Mouse (Mus musculus): ENCODE results near the gene Tlr7. TPM values are rescaled to one million over a fixed set of nuclear protein-coding genes. Genes with fewer than 3 reads are reported as not detected.

Gene Tlr7
- polyA plus RNA-seq, 1 experiment from 2014 or later = 0.57 TPM

GRCm38 (mm10) chrX:167340190-167340589 is 9.8 kb upstream of the Tlr7 start:
- H3K4me1 ChIP-seq (ENCODE audit: control insufficient read depth, insufficient read depth, low read length) = no peaks in the 10 kb centered on the region
- WGBS = 87% methylated on average over 2 of the region's 2 CpGs
- no peak overlapping the region for H3K27ac ChIP-seq (ENCODE audit: low read length)
- no peak overlapping the region for H3K4me2 ChIP-seq (ENCODE audit: low read depth, low read length)
- no peak overlapping the region for H3K4me3 ChIP-seq (ENCODE audit: low read length)
- no peaks in the 10 kb centered on the region for H3K27me3 ChIP-seq (replicated peaks; ENCODE audit: control insufficient read depth, insufficient read depth, low read length)
- H3K9ac ChIP-seq (ENCODE audit: low read depth, low read length) = no peak overlapping the region
- no peaks in the 10 kb centered on the region for H3K9me3 ChIP-seq (ENCODE audit: control insufficient read depth, low read length)
- no peak for ATAC-seq
- H3K36me3 ChIP-seq (ENCODE audit: control insufficient read depth, insufficient read depth, low read length) = no peaks in the 10 kb centered on the region

- WGBS = 100% methylated on average over 1 of the region's 1 CpGs
- Histone ChIP-seq H3K9me3 (ENCODE audit: control insufficient read depth, low read length) (no peaks in the 10 kb centered on the region), H3K27me3 (replicated peaks; ENCODE audit: control insufficient read depth, insufficient read depth, low read length) (no peaks in the 10 kb centered on the region), H3K27ac (ENCODE audit: low read length) (no peak overlapping the region), H3K4me3 (ENCODE audit: low read length) (no peak overlapping the region), H3K4me1 (ENCODE audit: control insufficient read depth, insufficient read depth, low read length) (no peaks in the 10 kb centered on the region), H3K4me2 (ENCODE audit: low read depth, low read length) (no peak overlapping the region), H3K36me3 (ENCODE audit: control insufficient read depth, insufficient read depth, low read length) (no peaks in the 10 kb centered on the region), H3K9ac (ENCODE audit: low read depth, low read length) (no peak overlapping the region)
- no peak for ATAC-seq
These were observed 7.6 kb upstream of the Tlr7 start for GRCm38 (mm10) chrX:167337990-167338389.

DNA sequence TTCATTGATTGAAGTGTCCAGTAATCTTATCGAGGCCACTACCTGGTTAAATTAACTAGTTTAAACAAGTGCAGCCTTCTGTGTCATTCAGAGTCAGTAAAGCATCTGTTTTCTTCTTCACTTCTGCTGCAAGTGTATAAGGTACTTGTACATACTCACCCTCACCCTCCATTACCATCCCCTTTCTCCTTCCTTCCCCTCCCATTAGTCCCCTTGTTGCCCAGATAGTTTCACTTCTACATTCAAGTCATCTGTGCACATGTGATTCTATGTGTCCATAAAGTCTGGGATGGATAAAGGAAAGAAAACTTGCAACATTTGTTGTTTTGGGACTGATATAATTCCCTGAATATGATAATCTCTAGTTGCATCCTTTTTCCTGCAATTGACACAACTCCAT is 4.2 kb upstream of the Tlr7 start:
- Histone ChIP-seq H3K27ac (ENCODE audit: low read length) (no peak overlapping the region), H3K4me2 (ENCODE audit: low read depth, low read length) (no peak overlapping the region), H3K4me1 (ENCODE audit: control insufficient read depth, insufficient read depth, low read length) (no peaks in the 10 kb centered on the region), H3K36me3 (ENCODE audit: control insufficient read depth, insufficient read depth, low read length) (no peaks in the 10 kb centered on the region), H3K4me3 (ENCODE audit: low read length) (no peak overlapping the region), H3K9me3 (ENCODE audit: control insufficient read depth, low read length) (no peaks in the 10 kb centered on the region), H3K9ac (ENCODE audit: low read depth, low read length) (no peak overlapping the region), H3K27me3 (replicated peaks; ENCODE audit: control insufficient read depth, insufficient read depth, low read length) (0 out of 2 replicates have a peak, but pooled peaks cover 2% of the 10 kb centered on the region)
- 90% methylated on average over 1 of the region's 1 CpGs for WGBS
- ATAC-seq = no peak

GRCm38 (mm10) chrX:167332607-167333006 is 2.2 kb upstream of the Tlr7 start:
- Histone ChIP-seq H3K36me3 (ENCODE audit: control insufficient read depth, insufficient read depth, low read length) (no peaks in the 10 kb centered on the region), H3K27ac (ENCODE audit: low read length) (no peak overlapping the region), H3K27me3 (replicated peaks; ENCODE audit: control insufficient read depth, insufficient read depth, low read length) (0 out of 2 replicates have a peak, but pooled peaks cover 2% of the 10 kb centered on the region), H3K4me1 (ENCODE audit: control insufficient read depth, insufficient read depth, low read length) (no peaks in the 10 kb centered on the region), H3K9ac (ENCODE audit: low read depth, low read length) (no peak overlapping the region), H3K4me3 (ENCODE audit: low read length) (no peak overlapping the region), H3K4me2 (ENCODE audit: low read depth, low read length) (no peak overlapping the region), H3K9me3 (ENCODE audit: control insufficient read depth, low read length) (no peaks in the 10 kb centered on the region)
- WGBS = 78% methylated on average over 1 of the region's 1 CpGs
- ATAC-seq = no peak

DNA sequence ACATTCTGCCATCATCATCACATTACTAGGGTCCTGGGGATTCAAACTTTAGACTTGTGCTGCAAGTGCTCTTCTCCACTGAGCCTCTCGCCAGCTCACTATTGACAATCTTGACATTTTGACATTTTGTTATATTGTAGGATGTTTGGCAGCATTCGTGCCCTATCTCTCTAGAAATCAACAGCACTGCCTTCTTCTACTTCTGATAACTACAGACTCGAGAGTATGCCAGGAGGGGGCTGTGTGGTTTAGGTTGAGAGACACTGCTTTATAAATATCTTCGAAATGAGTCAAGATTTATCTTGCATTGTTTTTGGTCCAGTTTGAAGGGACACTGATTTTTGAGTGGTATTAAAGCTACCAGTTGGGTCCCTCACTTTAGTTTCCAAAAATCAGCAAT is 635 bp upstream of the Tlr7 start:
- Histone ChIP-seq H3K27me3 (replicated peaks; ENCODE audit: control insufficient read depth, insufficient read depth, low read length) (0 out of 2 replicates have a peak, but pooled peaks cover 2% of the 10 kb centered on the region), H3K4me3 (ENCODE audit: low read length) (no peak overlapping the region), H3K9ac (ENCODE audit: low read depth, low read length) (no peak overlapping the region), H3K36me3 (ENCODE audit: control insufficient read depth, insufficient read depth, low read length) (no peaks in the 10 kb centered on the region), H3K4me2 (ENCODE audit: low read depth, low read length) (no peak overlapping the region), H3K4me1 (ENCODE audit: control insufficient read depth, insufficient read depth, low read length) (no peaks in the 10 kb centered on the region), H3K27ac (ENCODE audit: low read length) (no peak overlapping the region), H3K9me3 (ENCODE audit: control insufficient read depth, low read length) (no peaks in the 10 kb centered on the region)
- no peak for ATAC-seq
- 70% methylated on average over 4 of the region's 4 CpGs for WGBS

DNA sequence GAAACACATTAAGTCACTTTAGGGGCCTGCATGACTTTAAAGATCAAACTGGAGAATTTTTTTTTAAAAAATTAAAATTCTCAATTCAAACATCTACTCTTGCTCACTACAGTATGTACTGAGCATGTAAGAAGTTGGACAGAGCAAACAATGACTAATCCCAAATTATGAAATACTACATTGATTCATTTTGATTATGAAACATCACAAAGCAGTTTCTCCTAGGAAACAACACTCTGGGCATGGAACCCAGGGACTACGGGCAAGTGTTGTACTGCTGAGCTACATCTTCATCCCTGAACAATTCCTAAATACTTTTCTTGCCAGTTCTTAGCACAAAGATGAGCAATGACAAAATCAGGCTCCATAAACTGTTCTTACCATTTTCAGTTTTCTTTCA is 738 bp downstream of the Tlr7 start:
- Histone ChIP-seq H3K9ac (ENCODE audit: low read depth, low read length) (no peak overlapping the region), H3K9me3 (ENCODE audit: control insufficient read depth, low read length) (no peaks in the 10 kb centered on the region), H3K4me3 (ENCODE audit: low read length) (no peak overlapping the region), H3K4me1 (ENCODE audit: control insufficient read depth, insufficient read depth, low read length) (no peaks in the 10 kb centered on the region), H3K27ac (ENCODE audit: low read length) (no peak overlapping the region), H3K4me2 (ENCODE audit: low read depth, low read length) (no peak overlapping the region), H3K27me3 (replicated peaks; ENCODE audit: control insufficient read depth, insufficient read depth, low read length) (0 out of 2 replicates have a peak, but pooled peaks cover 2% of the 10 kb centered on the region), H3K36me3 (ENCODE audit: control insufficient read depth, insufficient read depth, low read length) (no peaks in the 10 kb centered on the region)
- 92% methylated on average over 1 of the region's 1 CpGs for WGBS
- no peak for ATAC-seq

DNA sequence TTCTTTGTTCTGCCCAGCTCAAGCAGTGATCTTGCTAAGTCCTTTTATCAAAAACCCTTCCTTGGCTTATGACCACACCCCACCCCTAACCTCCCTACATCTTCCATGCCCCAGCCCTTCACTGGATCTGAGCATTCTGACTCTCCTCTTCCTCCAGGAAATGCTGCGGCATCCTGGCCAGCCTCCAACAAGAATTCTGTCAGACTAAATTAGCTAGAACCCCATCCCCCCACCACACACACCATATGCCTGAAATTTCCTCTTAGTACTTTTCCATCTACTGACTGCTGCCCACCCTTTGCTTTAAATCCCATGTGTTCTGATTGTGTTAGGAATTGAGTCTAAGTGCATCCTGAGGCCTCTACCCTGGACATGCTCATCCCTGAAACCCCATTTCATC is 1.3 kb downstream of the Tlr7 start:
- WGBS = 76% methylated on average over 1 of the region's 1 CpGs
- no peak for ATAC-seq
- H3K9me3 ChIP-seq (ENCODE audit: control insufficient read depth, low read length) = no peaks in the 10 kb centered on the region

GRCm38 (mm10) chrX:167328519-167328918 is 1.8 kb downstream of the Tlr7 start:
- Histone ChIP-seq H3K27me3 (replicated peaks; ENCODE audit: control insufficient read depth, insufficient read depth, low read length) (0 out of 2 replicates have a peak, but pooled peaks cover 2% of the 10 kb centered on the region), H3K4me2 (ENCODE audit: low read depth, low read length) (no peak overlapping the region), H3K27ac (ENCODE audit: low read length) (no peak overlapping the region), H3K9me3 (ENCODE audit: control insufficient read depth, low read length) (no peaks in the 10 kb centered on the region), H3K9ac (ENCODE audit: low read depth, low read length) (no peak overlapping the region), H3K36me3 (ENCODE audit: control insufficient read depth, insufficient read depth, low read length) (no peaks in the 10 kb centered on the region), H3K4me1 (ENCODE audit: control insufficient read depth, insufficient read depth, low read length) (no peaks in the 10 kb centered on the region), H3K4me3 (ENCODE audit: low read length) (no peak overlapping the region)
- no peak for ATAC-seq
- WGBS = 89% methylated on average over 3 of the region's 3 CpGs

More for the DNA sequence above, 1.3 kb downstream of the Tlr7 start:
- Histone ChIP-seq H3K4me3 (ENCODE audit: low read length) (no peak overlapping the region), H3K4me1 (ENCODE audit: control insufficient read depth, insufficient read depth, low read length) (no peaks in the 10 kb centered on the region), H3K27me3 (replicated peaks; ENCODE audit: control insufficient read depth, insufficient read depth, low read length) (0 out of 2 replicates have a peak, but pooled peaks cover 2% of the 10 kb centered on the region), H3K9ac (ENCODE audit: low read depth, low read length) (no peak overlapping the region), H3K27ac (ENCODE audit: low read length) (no peak overlapping the region), H3K36me3 (ENCODE audit: control insufficient read depth, insufficient read depth, low read length) (no peaks in the 10 kb centered on the region), H3K4me2 (ENCODE audit: low read depth, low read length) (no peak overlapping the region)

DNA sequence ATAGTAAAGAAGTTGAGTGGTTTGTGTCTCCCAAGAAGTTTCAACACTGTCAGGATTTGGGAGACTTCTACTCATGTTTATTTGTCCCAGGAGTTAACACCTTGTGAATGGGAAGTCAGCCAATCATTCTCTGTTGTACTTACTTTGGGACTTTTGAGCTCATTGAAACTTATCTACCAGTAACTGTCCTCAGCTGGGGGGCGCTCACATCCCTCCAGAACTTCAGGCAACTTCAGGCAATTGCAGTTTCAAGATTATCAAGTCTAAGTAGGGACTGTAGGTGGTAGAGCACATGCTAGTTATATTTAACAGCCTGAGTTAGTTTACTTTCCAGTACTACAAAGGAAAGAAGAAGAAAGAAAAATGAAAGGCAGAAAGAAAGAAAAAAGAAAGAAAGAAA is 6.6 kb downstream of the Tlr7 start:
- 41% methylated on average over 1 of the region's 1 CpGs for WGBS
- ATAC-seq = no peak

GRCm38 (mm10) chrX:167321233-167321806 is 9.0 kb downstream of the Tlr7 start:
- WGBS = 62% methylated on average over 4 of the region's 4 CpGs
- Histone ChIP-seq H3K9ac (ENCODE audit: low read depth, low read length) (no peak overlapping the region), H3K9me3 (ENCODE audit: control insufficient read depth, low read length) (no peaks in the 10 kb centered on the region), H3K36me3 (ENCODE audit: control insufficient read depth, insufficient read depth, low read length) (no peaks in the 10 kb centered on the region), H3K4me3 (ENCODE audit: low read length) (no peak overlapping the region), H3K27ac (ENCODE audit: low read length) (no peak overlapping the region), H3K27me3 (replicated peaks; ENCODE audit: control insufficient read depth, insufficient read depth, low read length) (no peaks in the 10 kb centered on the region), H3K4me1 (ENCODE audit: control insufficient read depth, insufficient read depth, low read length) (no peaks in the 10 kb centered on the region), H3K4me2 (ENCODE audit: low read depth, low read length) (no peak overlapping the region)
- no peak for ATAC-seq

More for the DNA sequence above, 6.6 kb downstream of the Tlr7 start:
- Histone ChIP-seq H3K36me3 (ENCODE audit: control insufficient read depth, insufficient read depth, low read length) (no peaks in the 10 kb centered on the region), H3K4me2 (ENCODE audit: low read depth, low read length) (no peak overlapping the region), H3K27me3 (replicated peaks; ENCODE audit: control insufficient read depth, insufficient read depth, low read length) (no peaks in the 10 kb centered on the region), H3K4me1 (ENCODE audit: control insufficient read depth, insufficient read depth, low read length) (no peaks in the 10 kb centered on the region), H3K9me3 (ENCODE audit: control insufficient read depth, low read length) (no peaks in the 10 kb centered on the region), H3K9ac (ENCODE audit: low read depth, low read length) (no peak overlapping the region), H3K4me3 (ENCODE audit: low read length) (no peak overlapping the region), H3K27ac (ENCODE audit: low read length) (no peak overlapping the region)

Measured in intestine, embryonic 16.5 days (tissue).